Mouse (Mus musculus) liver, embryonic 14.5 days (tissue): ENCODE results near the gene Smad3. TPM values are rescaled to one million over a fixed set of nuclear protein-coding genes. Genes with fewer than 3 reads are reported as not detected.

Experiments
- ATAC-seq: fragments of 200-750 bp; cut with Nextera tagmentation; 2 replicates; pipeline ENCODE4 v1.8.0; 2017; ENCODE audit warnings: moderate number of reproducible peaks, mild to moderate bottlenecking, moderate library complexity; ENCODE audit not compliant: insufficient read depth
- DNase-seq, 3 experiments: peaks; one replicate each; pipeline ENCODE4 v3.0.0-alpha.2; 2012 to 2013; ENCODE audit warnings: low read depth in 3 of 3, low spot score in 3 of 3
- H3K27ac ChIP-seq: fragments of 300-500 bp; sonication (generic); 2 replicates; pipeline ENCODE4 v1.5.1; 2014; ENCODE audit warnings: moderate library complexity, mild to moderate bottlenecking, control low read depth, inconsistent platforms
- H3K27me3 ChIP-seq: fragments of 300-500 bp; sonication (generic); 2 replicates; pipeline ENCODE4 v1.6.1; 2014; ENCODE audit warnings: mild to moderate bottlenecking, low read length, moderate library complexity; ENCODE audit not compliant: control insufficient read depth, insufficient read depth
- H3K36me3 ChIP-seq: fragments of 300-500 bp; sonication (generic); replicated peaks from 2 replicates; pipeline ENCODE4 v1.6.1; 2014; ENCODE audit warnings: low read depth; ENCODE audit not compliant: control insufficient read depth, insufficient read depth
- H3K4me1 ChIP-seq, 2 experiments: fragments of 200-500 bp in 1 of 2; fragments of 300-500 bp in 1 of 2; sonication (generic) in 1 of 2; replicated peaks; 2 replicates each; pipeline ENCODE4 v1.6.1; 2012 to 2014; ENCODE audit warnings: antibody characterized with exemption in 1 of 2, inconsistent platforms in 1 of 2, low read length in 1 of 2; ENCODE audit not compliant: control insufficient read depth in 2 of 2, insufficient read depth in 2 of 2
- H3K4me2 ChIP-seq: fragments of 300-500 bp; sonication (generic); 2 replicates; pipeline ENCODE4 v1.6.1; 2014; ENCODE audit warnings: low read depth, mild to moderate bottlenecking, control low read depth, moderate library complexity
- H3K4me3 ChIP-seq, 2 experiments: fragments of 200-500 bp in 1 of 2; fragments of 300-500 bp in 1 of 2; sonication (generic) in 1 of 2; 2 replicates each; pipeline ENCODE4 v1.5.1; 2012 to 2014; ENCODE audit warnings: low read depth in 2 of 2, low read length in 2 of 2, mild to moderate bottlenecking in 2 of 2, control low read depth in 1 of 2, inconsistent platforms in 1 of 2, moderate library complexity in 1 of 2; ENCODE audit not compliant: insufficient read depth in 1 of 2
- H3K9ac ChIP-seq: fragments of 300-500 bp; sonication (generic); replicated peaks from 2 replicates; pipeline ENCODE4 v1.6.1; 2014; ENCODE audit warnings: mild to moderate bottlenecking, control low read depth, moderate library complexity
- H3K9me3 ChIP-seq: fragments of 300-500 bp; sonication (generic); 2 replicates; pipeline ENCODE4 v1.6.1; 2016; ENCODE audit warnings: low read length, mixed read lengths; ENCODE audit not compliant: control insufficient read depth
- CTCF ChIP-seq: IDR thresholded peaks from 2 replicates; pipeline ENCODE4 v1.5.1; 2016; ENCODE audit warnings: antibody characterized with exemption, low read depth, control low read depth
- EP300 ChIP-seq: IDR thresholded peaks from 2 replicates; pipeline ENCODE4 v1.6.1; 2016; ENCODE audit warnings: antibody characterized with exemption, low read depth
- WGBS: fragments of 180-500 bp; shearing (Covaris S2); extraction: QIAGEN DNeasy Blood & Tissue Kit; methylation state at CpG from one replicate; pipeline ENCODE4 v1.1.7; 2014; ENCODE audit not compliant: insufficient replicate concordance; 5-methylcytosine and 5-hydroxymethylcytosine counted together
- polyA plus RNA-seq, 2 experiments: library from polyadenylated mRNA; depleted of rRNA in 1 of 2; stranded (reverse) in 1 of 2; unstranded in 1 of 2; fragments of >200 nt; fragmentation: Nextera tagmentation in 1 of 2; extraction: Ambion mirVana in 1 of 2; gene quantifications; 2 replicates each; pipeline versions ENCODE4 v1.2.1 to v1.2.3; 2012 to 2014

Gene Smad3
- polyA plus RNA-seq, 2 experiments = 1.7 to 3.2 TPM

- Histone ChIP-seq H3K4me2 (peak overlapping the region; percentile 29), H3K9me3 (no peaks in the 10 kb centered on the region), H3K27ac (no peak overlapping the region), H3K9ac (no peak overlapping the region), H3K4me3 (no peak overlapping the region), H3K4me1 (peaks cover 20 to 47% of the 10 kb centered on the region in 2 experiments), H3K27me3 (no peaks in the 10 kb centered on the region), H3K36me3 (no peaks in the 10 kb centered on the region)
- peak; percentile 68 for ATAC-seq
- no peak for TF ChIP-seq EP300
- no peak for TF ChIP-seq CTCF
- no peak for DNase-seq
- WGBS = 57% methylated on average over 6 of the region's 6 CpGs
Observed at GRCm38 (mm10) chr9:63727070-63727469, 30.7 kb downstream of the Smad3 start.

GRCm38 (mm10) chr9:63726088-63727010, 31.4 kb downstream of the Smad3 start:
- peak overlapping the region; percentile 29 for H3K4me2 ChIP-seq
- WGBS = 12% methylated on average over 13 of the region's 13 CpGs
- DNase-seq (no peak), ATAC-seq (peak; percentile 70)
- H3K27me3 ChIP-seq = no peaks in the 10 kb centered on the region
- no peaks in the 10 kb centered on the region for H3K36me3 ChIP-seq
- no peak overlapping the region for H3K4me3 ChIP-seq
- H3K9ac ChIP-seq = no peak overlapping the region
- H3K9me3 ChIP-seq = no peaks in the 10 kb centered on the region
- H3K4me1 ChIP-seq = peaks cover 20 to 53% of the 10 kb centered on the region in 2 experiments
- peak overlapping the region; percentile 44 for H3K27ac ChIP-seq
- TF ChIP-seq CTCF = no peak
- TF ChIP-seq EP300 = no peak; the same call in 1 of the 2 replicates

- H3K4me3 ChIP-seq = no peak overlapping the region
- H3K27ac ChIP-seq = no peak overlapping the region
- H3K27me3 ChIP-seq = no peaks in the 10 kb centered on the region
- no peak for DNase-seq
- TF ChIP-seq CTCF (no peak), EP300 (no peak)
- H3K36me3 ChIP-seq = no peaks in the 10 kb centered on the region
- no peak overlapping the region for H3K4me2 ChIP-seq
- H3K9me3 ChIP-seq = no peaks in the 10 kb centered on the region
- no peak for ATAC-seq
- no peak overlapping the region for H3K9ac ChIP-seq
- peaks cover 24 to 58% of the 10 kb centered on the region in 2 experiments for H3K4me1 ChIP-seq
- 71% methylated on average over 5 of the region's 5 CpGs for WGBS
Observed at GRCm38 (mm10) chr9:63724750-63725149, 33.0 kb downstream of the Smad3 start.

- Histone ChIP-seq H3K27ac (no peak overlapping the region), H3K4me3 (no peak overlapping the region), H3K36me3 (no peaks in the 10 kb centered on the region), H3K4me1 (peaks cover 24 to 54% of the 10 kb centered on the region in 2 experiments), H3K9ac (no peak overlapping the region), H3K27me3 (no peaks in the 10 kb centered on the region), H3K9me3 (no peaks in the 10 kb centered on the region), H3K4me2 (no peak overlapping the region)
- ATAC-seq (no peak), DNase-seq (no peak)
- 72% methylated on average over 9 of the region's 9 CpGs for WGBS
- TF ChIP-seq CTCF = no peak
- no peak for TF ChIP-seq EP300
Observed at GRCm38 (mm10) chr9:63722918-63723317, 34.9 kb downstream of the Smad3 start.

GRCm38 (mm10) chr9:63722350-63722749, 35.4 kb downstream of the Smad3 start:
- 67% methylated on average over 7 of the region's 7 CpGs for WGBS
- no peak for DNase-seq
- H3K27ac ChIP-seq = no peak overlapping the region
- no peaks in the 10 kb centered on the region for H3K36me3 ChIP-seq
- no peak for ATAC-seq
- H3K9ac ChIP-seq = no peak overlapping the region
- H3K4me2 ChIP-seq = no peak overlapping the region
- no peaks in the 10 kb centered on the region for H3K27me3 ChIP-seq
- no peak overlapping the region for H3K4me3 ChIP-seq
- no peaks in the 10 kb centered on the region for H3K9me3 ChIP-seq
- H3K4me1 ChIP-seq = peaks cover 22 to 53% of the 10 kb centered on the region in 2 experiments
- no peak for TF ChIP-seq CTCF
- TF ChIP-seq EP300 = no peak
